Mouse (Mus musculus) leukemia stem cell, adult 10-12 weeks (primary cell): ENCODE data around the gene Rpa2. TPM values are rescaled to one million over a fixed set of nuclear protein-coding genes. Genes with fewer than 3 reads are reported as not detected.

Experiments
- polyA plus RNA-seq: library from polyadenylated mRNA; stranded (reverse); fragments of >175 nt; gene quantifications from 2 replicates; pipeline ENCODE4 v1.2.3, GENCODE M21; 2012; ENCODE audit warnings: low replicate concordance

The Rpa2 gene
- 21.7 and 66.7 TPM in 2 replicates for polyA plus RNA-seq

GRCm38 (mm10) chr4:132767914-132768876, at the start of gene Rpa2:
Gene Rpa2 (plus strand): TSS chr4:132768332.

DNA sequence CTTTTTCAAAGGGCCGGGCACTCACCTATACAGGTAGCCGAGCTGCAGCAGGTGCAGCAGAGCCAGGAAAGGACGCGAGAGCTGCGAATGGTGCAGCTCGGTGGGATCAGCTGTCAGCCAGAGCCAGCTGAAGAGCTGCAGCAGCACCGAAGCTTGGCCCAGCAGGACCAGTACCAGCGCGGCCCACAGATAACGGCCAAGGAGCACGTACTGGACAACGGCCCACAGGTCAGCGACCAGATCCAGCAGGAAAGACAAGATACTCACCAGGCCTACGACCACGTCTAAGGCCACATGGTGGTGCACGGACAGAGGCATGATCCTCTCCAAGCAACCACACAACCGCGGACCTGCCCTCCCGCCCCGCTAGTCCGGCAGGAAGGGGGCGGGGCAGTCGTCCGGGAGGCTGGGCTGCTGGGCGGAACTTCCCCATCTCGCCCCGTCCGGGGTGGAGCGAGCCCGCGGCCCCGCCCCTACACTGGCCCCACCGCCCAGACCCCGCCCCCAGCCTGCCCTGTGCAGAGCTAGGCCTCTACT, 35.9 kb upstream of the Rpa2 start, which contains the start of gene Xkr8:
TSS of gene Xkr8 (minus strand) at position 399 of the 537 bp plus-strand sequence.

GRCm38 (mm10) chr4:132756974-132757373, 11.2 kb upstream of the Rpa2 start, which contains the start of gene Smpdl3b:
Gene Smpdl3b (minus strand): TSS chr4:132757252.

GRCm38 (mm10) chr4:132796196-132796886, 28.2 kb downstream of the Rpa2 start, which contains the start of gene Themis2:
Gene Themis2 (minus strand): TSS chr4:132796387.

Other genes with a start within 250 kb of the Rpa2 start
- 27.0 and 119 TPM in 2 replicates for gene Atpif1, start 234.7 kb upstream of the Rpa2 start, polyA plus RNA-seq
- 29.1 and 312 TPM in 2 replicates for gene Dnajc8, start 232.8 kb upstream of the Rpa2 start, polyA plus RNA-seq
- 0.28 and 1.2 TPM in 2 replicates for gene Ptafr, start 204.3 kb upstream of the Rpa2 start, polyA plus RNA-seq
- gene Eya3, start 129.3 kb upstream of the Rpa2 start, polyA plus RNA-seq = 4.0 and 5.7 TPM in 2 replicates
- 0.10 and 0.45 TPM in 2 replicates for gene Xkr8, start 35.8 kb upstream of the Rpa2 start, polyA plus RNA-seq
- gene Smpdl3b, start 11.1 kb upstream of the Rpa2 start, polyA plus RNA-seq = 0.50 and 0.79 TPM in 2 replicates
- gene Themis2, start 28.1 kb downstream of the Rpa2 start, polyA plus RNA-seq = 21.8 and 43.8 TPM in 2 replicates
- 22.1 and 41.5 TPM in 2 replicates for gene Ppp1r8, start 74.8 kb downstream of the Rpa2 start, polyA plus RNA-seq
- 3.8 and 9.0 TPM in 2 replicates for gene Stx12, start 116.2 kb downstream of the Rpa2 start, polyA plus RNA-seq
- gene Fam76a, start 154.2 kb downstream of the Rpa2 start, polyA plus RNA-seq = 4.7 and 34.5 TPM in 2 replicates
- 3.7 and 6.5 TPM in 2 replicates for gene Fgr, start 205.8 kb downstream of the Rpa2 start, polyA plus RNA-seq
- 28.3 and 43.1 TPM in 2 replicates for gene Ahdc1, start 242.9 kb downstream of the Rpa2 start, polyA plus RNA-seq